Mouse (Mus musculus) myocyte (in vitro differentiated cells): ENCODE results near the gene Atp2b2. TPM values are rescaled to one million over a fixed set of nuclear protein-coding genes. Genes with fewer than 3 reads are reported as not detected.

Experiments
- H3K27me3 ChIP-seq: one replicate; pipeline ENCODE4 v1.6.1; 2011; ENCODE audit not compliant: control insufficient read depth, insufficient read depth, insufficient read length
- H3K36me3 ChIP-seq: one replicate; pipeline ENCODE4 v1.6.1; 2011; ENCODE audit not compliant: control insufficient read depth, insufficient read depth
- H3K4me2 ChIP-seq: one replicate; pipeline ENCODE4 v1.6.1; 2011; ENCODE audit warnings: low read depth, control low read depth
- H3K4me3 ChIP-seq: one replicate; pipeline ENCODE4 v1.5.1; 2011; ENCODE audit warnings: mild to moderate bottlenecking, control low read depth, moderate library complexity
- H3K79me2 ChIP-seq: one replicate; pipeline ENCODE4 v1.6.1; 2011; ENCODE audit not compliant: control insufficient read depth, insufficient read depth
- H3ac ChIP-seq: one replicate; pipeline ENCODE4 v1.6.1; 2011; ENCODE audit not compliant: control insufficient read depth, insufficient read length
- CEBPB ChIP-seq: IDR thresholded peaks from 2 replicates; pipeline ENCODE4 v1.6.1; 2011; ENCODE audit warnings: mild to moderate bottlenecking, moderate library complexity; ENCODE audit not compliant: poor library complexity, insufficient read depth, severe bottlenecking
- E2F4 ChIP-seq: IDR thresholded peaks from one replicate; pipeline ENCODE4 v1.6.1; 2011; ENCODE audit warnings: mild to moderate bottlenecking, control low read depth, moderate library complexity; ENCODE audit not compliant: insufficient read depth
- MAX ChIP-seq: IDR thresholded peaks from one replicate; pipeline ENCODE4 v1.6.1; 2011; ENCODE audit warnings: low read depth, mild to moderate bottlenecking, control low read depth
- MYOD1 ChIP-seq, 3 experiments: IDR thresholded peaks; one replicate each; pipeline ENCODE4 v1.6.1; 2011; ENCODE audit warnings: control low read depth in 2 of 3, low read depth in 2 of 3, mild to moderate bottlenecking in 2 of 3, moderate library complexity in 1 of 3; ENCODE audit not compliant: insufficient read length in 2 of 3, control insufficient read depth in 1 of 3
- MYOG ChIP-seq, 3 experiments: IDR thresholded peaks; one replicate each; pipeline ENCODE4 v1.6.1; 2011; ENCODE audit warnings: control low read depth in 2 of 3, low read depth in 2 of 3, mild to moderate bottlenecking in 2 of 3; ENCODE audit not compliant: insufficient read length in 2 of 3, control insufficient read depth in 1 of 3, insufficient read depth in 1 of 3
- POLR2A ChIP-seq: IDR thresholded peaks from one replicate; pipeline ENCODE4 v1.6.1; 2011; ENCODE audit warnings: low read depth, mild to moderate bottlenecking, control low read depth, moderate library complexity; ENCODE audit not compliant: insufficient read length
- POLR2AphosphoS2 ChIP-seq: IDR thresholded peaks from one replicate; pipeline ENCODE4 v1.6.1; 2011; ENCODE audit warnings: low read depth, control low read depth; ENCODE audit not compliant: insufficient read length
- REST ChIP-seq: IDR thresholded peaks from one replicate; pipeline ENCODE4 v1.6.1; 2011; ENCODE audit warnings: mild to moderate bottlenecking, control low read depth, moderate library complexity; ENCODE audit not compliant: insufficient read depth, insufficient read length
- SRF ChIP-seq: IDR thresholded peaks from one replicate; pipeline ENCODE4 v1.6.1; 2011; ENCODE audit warnings: low read depth; ENCODE audit not compliant: control insufficient read depth, insufficient read length
- TCF12 ChIP-seq: IDR thresholded peaks from one replicate; pipeline ENCODE4 v1.6.1; 2011; ENCODE audit warnings: mild to moderate bottlenecking, control low read depth; ENCODE audit not compliant: poor library complexity, insufficient read depth, severe bottlenecking
- TCF3 ChIP-seq: IDR thresholded peaks from one replicate; pipeline ENCODE4 v1.6.1; 2011; ENCODE audit warnings: low read depth, control low read depth; ENCODE audit not compliant: insufficient read length
- USF1 ChIP-seq: IDR thresholded peaks from one replicate; pipeline ENCODE4 v1.6.1; 2011; ENCODE audit warnings: low read depth, mild to moderate bottlenecking, control low read depth, moderate library complexity
- polyA plus RNA-seq: library from polyadenylated mRNA; unstranded; fragments of >200 nt; fragmentation: generic; extraction: Trizol; gene quantifications from one replicate; pipeline ENCODE4 v1.2.1, GENCODE M21; 2012; ENCODE audit warnings: missing spikeins

Atp2b2 gene
- polyA plus RNA-seq, 1 experiment, result not detected

DNA sequence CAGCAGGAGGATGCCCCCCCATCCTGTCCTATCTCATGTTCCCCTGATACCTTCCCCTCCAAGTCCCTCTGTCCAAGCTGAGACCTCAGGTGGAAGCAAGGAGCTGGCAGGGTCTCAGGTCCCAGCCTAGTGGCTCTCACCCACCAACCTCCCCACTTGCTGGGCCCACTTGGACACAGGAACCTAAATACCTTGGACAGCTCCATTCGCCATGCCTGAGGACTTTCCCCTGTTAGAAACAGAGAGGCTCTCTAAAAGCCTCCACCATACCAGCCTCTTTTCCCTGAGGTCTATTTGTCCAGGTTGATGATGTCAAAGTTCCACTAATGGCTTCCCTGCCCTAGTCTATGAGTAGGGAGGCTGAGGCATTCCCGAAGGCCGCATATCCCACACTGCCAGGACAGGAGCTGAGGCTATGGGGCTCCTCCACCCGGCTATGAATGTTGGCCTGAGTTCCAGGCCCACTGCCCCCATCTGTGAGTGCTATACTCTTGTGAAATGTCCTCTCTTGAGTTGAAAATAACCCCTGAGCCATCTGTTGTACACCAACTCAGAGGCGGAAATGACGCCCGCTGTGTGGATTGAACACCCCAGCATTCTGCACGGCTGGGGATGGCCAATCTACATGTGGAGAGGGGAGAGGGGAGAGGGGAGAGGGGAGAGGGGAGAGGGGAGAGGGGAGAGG is 113.1 kb downstream of the Atp2b2 start:
- Histone ChIP-seq H3K27me3 (peaks cover 19% of the 10 kb centered on the region), H3ac (no peak overlapping the region), H3K79me2 (no peaks in the 10 kb centered on the region), H3K4me2 (no peak overlapping the region), H3K36me3 (no peaks in the 10 kb centered on the region), H3K4me3 (no peak overlapping the region)
- TF ChIP-seq REST, result peak; percentile 43
- TF ChIP-seq POLR2A, result no peak

DNA sequence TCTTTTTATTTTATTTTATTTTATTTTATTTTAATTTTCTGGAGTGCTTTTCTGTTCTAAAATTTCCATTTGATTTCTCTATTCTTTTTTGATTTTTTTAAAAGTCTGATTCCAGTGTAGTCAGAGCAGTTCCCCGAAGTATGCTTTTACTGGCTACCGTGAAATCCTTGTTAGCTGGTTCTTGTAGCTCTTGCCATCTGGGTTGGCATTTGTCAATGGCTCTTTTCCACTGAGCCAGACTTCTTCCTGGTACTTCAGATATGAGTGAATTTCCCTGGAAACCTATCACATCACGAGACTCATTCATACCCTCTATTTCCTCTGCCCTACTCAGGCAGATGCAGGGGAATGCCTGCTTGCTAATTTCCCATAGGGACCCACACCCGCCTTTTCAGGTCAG is 119.2 kb downstream of the Atp2b2 start:
- Histone ChIP-seq H3K79me2 (no peaks in the 10 kb centered on the region), H3K27me3 (peaks cover 21% of the 10 kb centered on the region), H3ac (no peak overlapping the region), H3K4me2 (no peak overlapping the region), H3K36me3 (no peaks in the 10 kb centered on the region), H3K4me3 (no peak overlapping the region)
- TF ChIP-seq USF1, result no peak
- no peak for TF ChIP-seq MYOD1 (IDR thresholded peaks at IDR 0.05; ENCODE audit: control insufficient read depth in 1 of 3, insufficient read length in 2 of 3, low read depth in 2 of 3)
- no peak for TF ChIP-seq REST
- no peak for TF ChIP-seq TCF3
- no peak for TF ChIP-seq TCF12
- TF ChIP-seq POLR2AphosphoS2, result no peak
- no peak for TF ChIP-seq MYOG (IDR thresholded peaks at IDR 0.05; ENCODE audit: control insufficient read depth in 1 of 3, insufficient read depth in 1 of 3, insufficient read length in 2 of 3, low read depth in 2 of 3)
- TF ChIP-seq SRF, result no peak
- no peak for TF ChIP-seq POLR2A
- TF ChIP-seq MAX, result no peak
- TF ChIP-seq E2F4, result no peak
- no peak for TF ChIP-seq CEBPB

- TF ChIP-seq MYOD1 (IDR thresholded peaks at IDR 0.05; ENCODE audit: control insufficient read depth in 1 of 3, insufficient read length in 2 of 3, low read depth in 2 of 3), result no peak
- TF ChIP-seq REST, result no peak
- TF ChIP-seq E2F4, result no peak
- no peak for TF ChIP-seq TCF12
- no peak for TF ChIP-seq POLR2A
- no peak for TF ChIP-seq SRF
- no peak for TF ChIP-seq MYOG (IDR thresholded peaks at IDR 0.05; ENCODE audit: control insufficient read depth in 1 of 3, insufficient read depth in 1 of 3, insufficient read length in 2 of 3, low read depth in 2 of 3)
- TF ChIP-seq TCF3, result no peak
- no peak for TF ChIP-seq MAX
- TF ChIP-seq CEBPB, result no peak
- TF ChIP-seq POLR2AphosphoS2, result no peak
- no peak for TF ChIP-seq USF1
- Histone ChIP-seq H3ac (no peak overlapping the region), H3K27me3 (peaks cover 24% of the 10 kb centered on the region), H3K4me2 (no peak overlapping the region), H3K79me2 (no peaks in the 10 kb centered on the region), H3K36me3 (no peaks in the 10 kb centered on the region), H3K4me3 (no peak overlapping the region)
Measured at GRCm38 (mm10) chr6:113920466-113920865, 121.9 kb downstream of the Atp2b2 start.

- H3K4me3 ChIP-seq, result no peak overlapping the region
- H3ac ChIP-seq, result no peak overlapping the region
- no peaks in the 10 kb centered on the region for H3K36me3 ChIP-seq
- no peak overlapping the region for H3K4me2 ChIP-seq
- H3K79me2 ChIP-seq, result no peaks in the 10 kb centered on the region
- no peaks in the 10 kb centered on the region for H3K27me3 ChIP-seq
- TF ChIP-seq TCF12, result no peak
- TF ChIP-seq MYOG (IDR thresholded peaks at IDR 0.05; ENCODE audit: control insufficient read depth in 1 of 3, insufficient read depth in 1 of 3, insufficient read length in 2 of 3, low read depth in 2 of 3), result no peak
- no peak for TF ChIP-seq SRF
- no peak for TF ChIP-seq E2F4
- TF ChIP-seq POLR2AphosphoS2, result no peak
- no peak for TF ChIP-seq REST
- TF ChIP-seq POLR2A, result no peak
Measured at GRCm38 (mm10) chr6:113912753-113913152, 129.7 kb downstream of the Atp2b2 start.

- TF ChIP-seq POLR2AphosphoS2 (no peak), USF1 (no peak), POLR2A (no peak), MYOG (IDR thresholded peaks at IDR 0.05; ENCODE audit: control insufficient read depth in 1 of 3, insufficient read depth in 1 of 3, insufficient read length in 2 of 3, low read depth in 2 of 3) (no peak), REST (no peak), MAX (no peak), TCF12 (no peak), MYOD1 (IDR thresholded peaks at IDR 0.05; ENCODE audit: control insufficient read depth in 1 of 3, insufficient read length in 2 of 3, low read depth in 2 of 3) (no peak), TCF3 (no peak)
- Histone ChIP-seq H3K4me2 (no peak overlapping the region), H3K4me3 (no peak overlapping the region), H3K27me3 (no peaks in the 10 kb centered on the region), H3K36me3 (no peaks in the 10 kb centered on the region), H3K79me2 (no peaks in the 10 kb centered on the region), H3ac (no peak overlapping the region)
Measured at GRCm38 (mm10) chr6:113911094-113911493, 131.3 kb downstream of the Atp2b2 start.
